Mouse (Mus musculus) midbrain, embryonic 14.5 days (tissue): Measurements from ENCODE around the gene Ebf1. TPM values are rescaled to one million over a fixed set of nuclear protein-coding genes. Genes with fewer than 3 reads are reported as not detected.
"Not testable (repeated sequence)": the region's sequence is repeated elsewhere in the genome, so short reads cannot be mapped to it uniquely, and the experiment has no call there.

ENCODE experiments used
- ATAC-seq: fragments of 200-750 bp; cut with Nextera tagmentation; 2 replicates; pipeline ENCODE4 v1.8.0; 2017; ENCODE audit warnings: moderate number of reproducible peaks, moderate library complexity; ENCODE audit not compliant: low FRiP score, low TSS enrichment
- DNase-seq: peaks from one replicate; pipeline ENCODE4 v3.0.0-alpha.2; 2015
- H3K27ac ChIP-seq: fragments of 300-500 bp; sonication (generic); replicated peaks from 2 replicates; pipeline ENCODE4 v1.5.1; 2014; ENCODE audit warnings: mild to moderate bottlenecking, low read depth, low read length, moderate library complexity
- H3K27me3 ChIP-seq: fragments of 300-500 bp; sonication (generic); 2 replicates; pipeline ENCODE4 v1.6.1; 2014; ENCODE audit warnings: low read length, control low read depth, mixed read lengths; ENCODE audit not compliant: control insufficient read depth, insufficient read depth
- H3K36me3 ChIP-seq: fragments of 300-500 bp; sonication (generic); 2 replicates; pipeline ENCODE4 v1.6.1; 2014; ENCODE audit warnings: low read length, control low read depth; ENCODE audit not compliant: control insufficient read depth, insufficient read depth
- H3K4me1 ChIP-seq: fragments of 300-500 bp; sonication (generic); 2 replicates; pipeline ENCODE4 v1.6.1; 2014; ENCODE audit warnings: mild to moderate bottlenecking, antibody characterized with exemption, low read length, control low read depth; ENCODE audit not compliant: control insufficient read depth, insufficient read depth
- H3K4me2 ChIP-seq: fragments of 300-500 bp; sonication (generic); 2 replicates; pipeline ENCODE4 v1.6.1; 2014; ENCODE audit warnings: mild to moderate bottlenecking, low read length, moderate library complexity
- H3K4me3 ChIP-seq: fragments of 300-500 bp; sonication (generic); replicated peaks from 2 replicates; pipeline ENCODE4 v1.5.1; 2014; ENCODE audit warnings: low read depth, low read length
- H3K9ac ChIP-seq: fragments of 300-500 bp; sonication (generic); replicated peaks from 2 replicates; pipeline ENCODE4 v1.6.1; 2014; ENCODE audit warnings: mild to moderate bottlenecking, low read length, moderate library complexity
- H3K9me3 ChIP-seq: fragments of 300-500 bp; sonication (generic); 2 replicates; pipeline ENCODE4 v1.6.1; 2016; ENCODE audit warnings: low read length, control low read depth, mixed read lengths; ENCODE audit not compliant: control insufficient read depth
- WGBS: fragments of 180-500 bp; shearing (Covaris S2); extraction: QIAGEN DNeasy Blood & Tissue Kit; methylation state at CpG from one replicate; pipeline ENCODE4 v1.1.7; 2014; 5-methylcytosine and 5-hydroxymethylcytosine counted together
- polyA plus RNA-seq: library from polyadenylated mRNA; unstranded; fragments of >200 nt; fragmentation: Nextera tagmentation; extraction: Ambion mirVana; gene quantifications from 2 replicates; pipeline ENCODE4 v1.2.1, GENCODE M21; 2014

Gene Ebf1
- 98.3 and 112 TPM in 2 replicates for polyA plus RNA-seq

DNA sequence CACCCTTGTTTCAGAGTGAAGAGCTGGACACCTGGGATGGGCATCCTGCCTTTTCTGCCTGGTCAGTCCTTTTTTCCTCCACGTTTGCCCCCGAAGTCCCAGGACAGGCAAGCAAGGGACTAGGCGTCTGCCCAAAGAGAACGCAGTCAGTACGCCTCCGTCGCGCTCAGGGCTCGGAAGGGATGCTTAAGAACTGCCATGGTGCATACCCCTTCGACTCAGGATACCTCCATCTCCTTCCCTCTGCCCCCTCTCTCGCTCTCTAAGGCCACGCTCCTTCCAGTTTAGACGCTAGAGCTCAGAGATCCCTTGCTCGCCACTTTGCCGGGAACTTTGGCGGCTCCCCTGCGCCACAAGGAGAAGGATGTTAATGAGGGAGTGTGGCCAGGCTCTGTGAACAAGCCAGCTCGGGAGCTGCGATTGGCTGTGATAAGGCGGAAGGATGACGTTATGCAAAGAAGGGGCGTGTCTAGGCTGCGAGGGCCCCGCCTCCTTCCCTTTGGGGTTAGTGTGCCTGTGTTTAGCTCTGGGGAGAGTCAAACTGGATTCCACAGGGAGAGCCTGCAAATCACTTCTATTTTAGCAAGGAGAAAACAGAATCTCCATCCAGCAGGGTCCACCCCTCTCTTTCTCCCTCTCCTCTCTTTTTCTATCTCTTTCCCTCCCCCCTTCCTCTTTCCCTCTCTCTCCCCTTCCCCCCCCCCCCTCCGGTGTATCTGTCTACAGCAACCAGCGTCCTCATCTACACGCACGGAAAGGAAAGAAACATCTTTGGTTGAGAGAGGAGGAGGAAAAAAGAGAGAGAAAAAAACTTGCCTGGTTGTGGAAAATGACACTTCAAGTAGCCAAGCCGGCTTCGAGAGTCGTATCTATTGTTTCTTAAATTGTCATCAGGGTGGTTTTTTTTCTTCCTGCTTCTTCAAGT is at the start of gene Ebf1:
Ebf1 (plus strand) TSS at position 530 of the 925 bp plus-strand sequence.
- WGBS = 0% methylated on average over 31 of the region's 31 CpGs
- no peaks in the 10 kb centered on the region for H3K9me3 ChIP-seq
- ATAC-seq = peak; percentile 95
- H3K4me2 ChIP-seq = peak within 1 kb of the TSS; percentile 84
- H3K4me1 ChIP-seq = peaks cover 24% of the 10 kb centered on the region
- H3K36me3 ChIP-seq = no peaks in the 10 kb centered on the region
- peaks cover 42% of the 10 kb centered on the region for H3K27me3 ChIP-seq
- peak within 1 kb of the TSS; percentile 92 for H3K27ac ChIP-seq
- peak; percentile 96 for DNase-seq
- H3K4me3 ChIP-seq = peak within 1 kb of the TSS; percentile 64
- peak within 1 kb of the TSS; percentile 86 for H3K9ac ChIP-seq

DNA sequence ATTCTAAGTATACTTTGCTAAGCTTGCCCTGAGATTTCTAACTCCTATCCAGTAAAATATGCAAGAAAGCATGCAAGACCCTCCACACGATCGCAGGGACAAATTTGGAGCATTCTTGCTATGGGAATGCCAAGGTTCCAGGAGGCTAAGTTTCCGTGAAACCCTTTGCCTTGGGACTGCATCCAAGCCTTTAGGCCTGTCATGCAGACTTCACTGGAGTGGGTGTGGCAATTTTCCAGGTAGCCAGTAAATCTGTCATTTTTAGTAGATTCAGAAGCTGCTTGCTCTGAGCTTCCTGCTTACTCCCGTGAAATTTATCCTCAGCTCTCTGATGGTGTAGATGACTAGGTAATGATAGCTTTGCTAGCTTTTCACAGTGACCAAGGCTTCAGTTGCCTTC is 46.8 kb upstream of the Ebf1 start:
- 98% methylated on average over 4 of the region's 4 CpGs for WGBS
- H3K9me3 ChIP-seq, ATAC-seq: not testable (repeated sequence)

GRCm38 (mm10) chr11:44572781-44573180 is 44.3 kb upstream of the Ebf1 start:
- Histone ChIP-seq H3K36me3 (peaks cover 3% of the 10 kb centered on the region; the same call in 1 of the 2 replicates), H3K27me3 (no peaks in the 10 kb centered on the region), H3K9ac (no peak overlapping the region), H3K9me3 (no peaks in the 10 kb centered on the region), H3K4me3 (no peak overlapping the region), H3K4me1 (no peaks in the 10 kb centered on the region), H3K4me2 (no peak overlapping the region), H3K27ac (no peak overlapping the region)
- ATAC-seq (no peak), DNase-seq (no peak)
- 98% methylated on average over 5 of the region's 5 CpGs for WGBS

More for the DNA sequence above, 46.8 kb upstream of the Ebf1 start:
- not testable (repeated sequence) for H3K27me3 ChIP-seq, H3K4me2 ChIP-seq, H3K4me1 ChIP-seq, H3K9ac ChIP-seq, H3K27ac ChIP-seq, H3K4me3 ChIP-seq, DNase-seq
- peaks cover 14% of the 10 kb centered on the region for H3K36me3 ChIP-seq

DNA sequence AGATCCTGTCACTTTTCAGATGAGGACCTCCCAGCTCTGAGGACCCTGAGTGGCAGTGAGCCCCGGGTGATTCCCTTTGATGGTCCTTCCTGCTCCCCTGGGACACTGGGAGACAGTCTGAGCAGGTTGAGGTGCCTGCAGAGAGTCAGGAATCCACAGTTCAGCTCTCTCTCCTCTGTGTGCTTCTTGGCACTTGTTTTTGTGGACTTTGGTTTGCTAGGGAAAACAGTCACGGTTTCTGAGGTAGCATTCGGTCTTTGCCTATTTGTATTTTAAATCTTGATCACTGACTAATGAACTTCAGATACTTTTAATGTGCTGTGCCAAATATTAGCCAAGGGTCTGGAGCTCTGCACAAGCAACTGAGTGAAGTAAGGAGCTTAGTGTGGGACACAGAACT is 43.7 kb upstream of the Ebf1 start:
- Histone ChIP-seq H3K27me3 (no peaks in the 10 kb centered on the region), H3K4me2 (no peak overlapping the region), H3K9me3 (no peaks in the 10 kb centered on the region), H3K4me1 (no peaks in the 10 kb centered on the region), H3K4me3 (no peak overlapping the region), H3K9ac (no peak overlapping the region), H3K27ac (no peak overlapping the region), H3K36me3 (peaks cover 3% of the 10 kb centered on the region; the same call in 1 of the 2 replicates)
- ATAC-seq (no peak), DNase-seq (no peak)
- 82% methylated on average over 3 of the region's 3 CpGs for WGBS

DNA sequence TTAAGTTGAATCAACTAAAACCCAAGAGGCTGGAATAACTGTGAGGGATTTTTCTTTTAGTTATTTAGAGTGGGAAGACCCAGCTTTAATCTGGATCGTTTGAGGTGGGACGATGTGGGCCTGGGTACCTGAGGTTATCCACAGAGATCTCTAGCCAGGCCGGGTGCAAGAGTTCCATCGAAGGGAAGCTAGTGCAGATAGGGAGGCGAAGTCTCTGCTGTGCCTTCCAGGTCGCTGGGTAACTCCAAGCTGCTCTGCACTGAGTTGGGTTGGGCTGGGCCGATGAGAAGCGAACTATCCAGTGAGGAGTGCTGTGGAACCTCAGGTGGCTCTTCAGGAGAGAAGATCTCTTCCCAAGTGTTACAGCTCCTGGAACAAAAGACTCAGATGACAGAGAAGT is 42.7 kb upstream of the Ebf1 start:
- no peak for ATAC-seq
- no peak overlapping the region for H3K27ac ChIP-seq
- H3K4me1 ChIP-seq = no peaks in the 10 kb centered on the region
- no peaks in the 10 kb centered on the region for H3K9me3 ChIP-seq
- no peak for DNase-seq
- no peak overlapping the region for H3K4me3 ChIP-seq
- WGBS = 95% methylated on average over 8 of the region's 8 CpGs
- no peak overlapping the region for H3K9ac ChIP-seq
- peaks cover 3% of the 10 kb centered on the region; the same call in 1 of the 2 replicates for H3K36me3 ChIP-seq
- no peaks in the 10 kb centered on the region for H3K27me3 ChIP-seq
- no peak overlapping the region for H3K4me2 ChIP-seq

GRCm38 (mm10) chr11:44574820-44575219 is 42.3 kb upstream of the Ebf1 start:
- Histone ChIP-seq H3K4me1 (no peaks in the 10 kb centered on the region), H3K4me2 (no peak overlapping the region), H3K9me3 (no peaks in the 10 kb centered on the region), H3K36me3 (no peaks in the 10 kb centered on the region), H3K9ac (no peak overlapping the region), H3K27me3 (no peaks in the 10 kb centered on the region), H3K4me3 (no peak overlapping the region), H3K27ac (no peak overlapping the region)
- no peak for DNase-seq
- 94% methylated on average over 5 of the region's 5 CpGs for WGBS
- no peak for ATAC-seq

DNA sequence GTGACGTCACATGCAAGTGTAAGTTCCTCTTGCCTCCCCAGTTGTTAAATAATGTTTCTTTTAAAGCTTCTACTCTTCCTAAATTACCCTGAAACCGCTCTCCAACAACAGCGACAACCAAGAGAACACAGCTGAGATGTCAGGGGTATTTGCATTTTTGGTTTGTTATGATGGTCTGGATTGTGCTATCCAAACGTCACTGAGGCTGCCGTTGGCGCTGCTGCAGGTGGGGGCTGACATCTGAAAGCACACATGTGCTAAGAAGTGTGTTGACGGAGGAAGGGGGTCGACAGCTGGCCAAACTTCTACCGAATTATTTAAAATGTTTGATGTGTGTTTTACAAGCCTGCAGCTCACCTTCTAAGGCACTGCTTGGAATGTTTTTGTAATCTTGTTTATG is 39.2 kb upstream of the Ebf1 start:
- WGBS = 86% methylated on average over 9 of the region's 9 CpGs
- no peak overlapping the region for H3K4me3 ChIP-seq
- DNase-seq = no peak
- H3K9me3 ChIP-seq = no peaks in the 10 kb centered on the region
- no peak for ATAC-seq
- H3K27ac ChIP-seq = no peak overlapping the region
- no peaks in the 10 kb centered on the region for H3K27me3 ChIP-seq
- H3K36me3 ChIP-seq = no peaks in the 10 kb centered on the region
- no peaks in the 10 kb centered on the region for H3K4me1 ChIP-seq
- H3K4me2 ChIP-seq = no peak overlapping the region
- H3K9ac ChIP-seq = no peak overlapping the region

- H3K27ac ChIP-seq = no peak overlapping the region
- H3K4me2 ChIP-seq = no peak overlapping the region
- DNase-seq (peak; percentile 38), ATAC-seq (no peak)
- no peaks in the 10 kb centered on the region for H3K9me3 ChIP-seq
- H3K4me1 ChIP-seq = no peaks in the 10 kb centered on the region
- no peaks in the 10 kb centered on the region for H3K36me3 ChIP-seq
- H3K9ac ChIP-seq = no peak overlapping the region
- H3K4me3 ChIP-seq = no peak overlapping the region
- H3K27me3 ChIP-seq = no peaks in the 10 kb centered on the region
- WGBS = 39% methylated on average over 11 of the region's 11 CpGs
Observed at GRCm38 (mm10) chr11:44581277-44581683, 35.8 kb upstream of the Ebf1 start.
